In genomic region chr4:155943534-155944249, GRCm38 (mm10) we compare ENCODE assay signal across 1 mouse cellular context.
TF ChIP-seq lines count a peak whose summit lies in the region.

Gene Ube2j2, plus strand, starts transcription at chr4:155943831.

TF ChIP-seq in CH12.LX, 34 proteins besides CTCF, POLR2A, EP300 and RAD21 (continued from another document):
- TF ChIP-seq SIN3A (IDR thresholded peaks at IDR 0.05; ENCODE audit: low read length) (peak; percentile 96), HCFC1 (IDR thresholded peaks at IDR 0.05; ENCODE audit: low read depth, low read length) (peak; percentile 98), TCF12 (IDR thresholded peaks at IDR 0.05; ENCODE audit: low read depth, low read length) (peak; percentile 90), MAX (IDR thresholded peaks at IDR 0.05; ENCODE audit: low read length) (peak; percentile 75), E2F4 (IDR thresholded peaks at IDR 0.05; ENCODE audit: insufficient replicate concordance, low read depth, low read length) (no peak), CHD1 (IDR thresholded peaks at IDR 0.05; ENCODE audit: low read depth, low read length) (peak; percentile 33; the same call in 1 of the 2 replicates), POLR2AphosphoS2 (IDR thresholded peaks at IDR 0.05; ENCODE audit: low read depth, low read length) (peak; percentile 68; the same call in 1 of the 2 replicates), IRF4 (IDR thresholded peaks at IDR 0.05; ENCODE audit: low read depth, low read length) (peak; percentile 88), RCOR1 (conservative IDR thresholded peaks at IDR 0.05; ENCODE audit: low read depth, low read length) (peak; percentile 86), JUN (IDR thresholded peaks at IDR 0.05; ENCODE audit: insufficient read depth, low read depth, low read length) (no peak), MEF2A (IDR thresholded peaks at IDR 0.05; ENCODE audit: borderline replicate concordance, low read depth, low read length) (peak; percentile 92), MYC (IDR thresholded peaks at IDR 0.05; ENCODE audit: low read depth, low read length) (peak; percentile 61; the same call in 1 of the 2 replicates), MAZ (IDR thresholded peaks at IDR 0.05; ENCODE audit: low read depth, low read length) (peak; percentile 93)
TF ChIP-seq in CH12.LX: peak in this region for 22.
